Mouse (Mus musculus) cerebellum, postnatal 4 days (tissue): ENCODE data around the gene Iqsec1.

Source experiments
- DNase-seq, 2 experiments: peaks; one replicate each; pipeline ENCODE4 v3.0.0; 2022; ENCODE audit warnings: low spot score in 2 of 2, mixed read lengths in 1 of 2

Iqsec1 gene

DNA sequence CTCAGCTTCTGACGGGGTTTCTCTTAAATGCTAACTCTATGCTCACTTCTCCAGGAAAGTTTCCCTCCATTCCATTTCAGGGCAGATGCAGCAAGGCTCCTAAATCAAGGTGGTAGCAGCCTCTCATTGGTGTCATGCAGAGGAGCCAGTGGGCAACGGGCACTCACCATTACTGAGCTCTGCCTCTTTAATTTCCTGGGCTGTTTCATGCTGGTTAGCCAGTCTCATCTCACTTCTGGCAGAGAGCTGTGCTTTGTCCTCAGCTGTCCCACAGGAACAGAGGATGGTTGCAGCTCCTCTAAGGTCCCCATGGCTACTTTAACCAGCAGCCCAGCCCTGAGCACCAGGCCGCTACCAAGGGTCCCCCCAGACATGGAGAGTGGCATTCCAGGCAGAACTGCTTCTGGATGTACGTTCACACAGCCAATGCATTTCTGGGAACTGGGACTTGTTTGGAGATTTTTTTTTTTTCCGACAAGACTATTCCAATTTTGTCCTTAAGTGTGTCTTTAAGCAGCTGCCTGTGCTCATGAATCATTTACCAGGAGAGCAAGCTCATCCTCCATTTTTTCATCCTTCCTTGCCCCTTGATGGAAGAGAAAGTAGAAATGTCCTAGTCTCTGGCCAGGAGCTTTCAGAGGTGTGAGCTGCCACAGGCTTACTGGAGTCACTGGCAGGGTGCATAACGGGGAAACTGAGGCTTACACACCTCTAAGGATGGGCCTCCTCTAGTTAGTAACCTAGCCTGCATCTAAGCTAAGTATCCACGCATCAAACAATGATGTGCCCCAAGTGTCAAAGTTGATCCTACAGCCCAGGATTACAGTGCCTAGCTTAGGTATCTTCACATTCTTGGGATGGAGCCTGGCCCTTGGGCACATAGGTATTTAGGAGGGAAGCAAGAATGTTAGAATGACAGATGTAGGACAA, 98.9 kb downstream of the Iqsec1 start:
- no peak for DNase-seq

DNA sequence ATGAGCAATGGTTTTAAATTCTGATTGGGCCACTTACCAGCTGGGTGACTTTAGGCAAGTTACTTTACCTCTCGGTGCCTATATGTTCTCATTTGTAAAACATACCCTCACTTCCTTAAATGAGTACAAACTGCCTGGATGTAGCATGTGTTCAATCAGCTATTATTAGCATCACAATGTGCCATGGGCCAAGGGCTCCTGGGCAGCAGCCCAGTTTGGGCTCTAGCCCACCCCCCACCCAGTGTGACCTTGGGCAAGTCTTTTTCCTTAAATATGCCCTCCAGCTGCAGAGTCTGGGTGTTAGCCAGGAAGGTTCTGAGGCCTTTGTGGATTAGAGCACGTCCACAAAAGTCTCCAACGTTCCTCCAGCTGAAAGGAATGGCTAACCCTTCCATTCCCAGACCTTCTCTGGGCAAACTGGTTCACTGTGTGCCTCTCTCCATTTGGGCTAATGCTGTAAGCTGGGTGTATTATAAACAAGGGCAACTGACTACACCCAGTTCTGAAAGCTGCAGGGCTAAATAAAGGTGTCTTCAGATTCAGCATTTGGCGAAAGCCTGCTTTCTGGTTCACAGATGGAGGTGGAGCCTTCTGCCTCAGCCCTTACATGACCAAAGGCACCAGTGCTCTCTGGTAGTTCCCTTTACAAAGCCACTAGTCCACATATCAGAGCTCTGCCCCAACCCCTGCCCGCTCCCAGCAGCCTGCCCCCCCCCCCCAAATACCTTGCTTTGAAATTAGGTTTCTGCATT, 101.3 kb downstream of the Iqsec1 start:
- no peak for DNase-seq

DNA sequence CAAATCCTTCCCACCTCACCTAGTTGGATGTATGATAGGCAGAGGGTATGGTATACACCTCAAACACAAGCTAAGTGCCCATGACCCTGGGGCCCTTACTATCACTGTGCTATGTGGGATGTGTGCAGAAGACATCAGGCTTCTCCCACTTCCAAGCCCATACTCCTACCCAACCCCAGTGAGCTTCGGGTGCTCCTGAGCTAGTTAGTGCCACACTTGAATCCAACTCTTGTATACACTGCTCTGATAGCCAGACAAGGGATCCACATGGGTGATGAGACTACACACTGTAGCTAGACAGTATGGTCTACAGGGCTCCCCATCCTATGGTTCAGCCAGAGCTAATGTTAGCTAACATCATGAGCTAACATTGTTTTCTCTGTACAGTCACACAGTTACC, 102.9 kb downstream of the Iqsec1 start:
- no peak for DNase-seq

DNA sequence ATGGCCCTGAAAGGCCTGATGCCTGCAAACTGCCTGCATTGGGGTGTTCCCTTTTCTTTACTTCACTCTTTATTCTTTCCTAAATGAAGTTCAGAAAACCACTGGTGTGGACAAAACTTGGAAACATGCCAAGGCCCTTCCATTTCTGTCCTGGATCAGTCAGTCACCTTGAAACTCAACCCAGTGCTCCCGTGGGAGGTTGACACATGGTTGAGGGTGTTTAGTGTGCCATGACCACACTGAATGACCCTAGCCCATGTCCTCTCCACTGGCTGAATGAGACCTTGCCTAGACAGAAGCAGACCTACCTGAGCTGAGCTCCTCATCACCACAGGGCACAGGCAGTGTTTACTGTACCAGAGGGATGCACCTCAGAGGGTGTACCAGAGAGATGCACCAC, 103.9 kb downstream of the Iqsec1 start:
- DNase-seq, result no peak

DNA sequence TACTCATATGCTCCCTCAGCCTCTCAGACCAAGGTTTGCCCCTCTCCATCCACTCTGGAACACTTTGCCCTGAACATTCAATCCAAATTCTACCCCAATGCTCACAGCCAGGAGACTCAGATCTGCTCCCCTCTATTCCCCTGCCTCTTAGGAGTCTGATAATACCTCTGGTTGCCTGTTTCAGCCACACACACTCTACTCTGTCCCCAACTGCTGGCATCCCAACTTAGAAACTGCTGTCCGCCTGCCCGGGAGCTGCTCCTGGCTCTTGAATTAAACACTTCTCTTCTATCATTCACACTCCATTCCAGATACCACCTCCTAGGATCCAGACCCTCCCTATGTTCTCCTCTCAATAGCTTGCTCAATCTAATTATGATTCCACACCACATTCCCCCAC, 107.5 kb downstream of the Iqsec1 start:
- DNase-seq, result no peak

DNA sequence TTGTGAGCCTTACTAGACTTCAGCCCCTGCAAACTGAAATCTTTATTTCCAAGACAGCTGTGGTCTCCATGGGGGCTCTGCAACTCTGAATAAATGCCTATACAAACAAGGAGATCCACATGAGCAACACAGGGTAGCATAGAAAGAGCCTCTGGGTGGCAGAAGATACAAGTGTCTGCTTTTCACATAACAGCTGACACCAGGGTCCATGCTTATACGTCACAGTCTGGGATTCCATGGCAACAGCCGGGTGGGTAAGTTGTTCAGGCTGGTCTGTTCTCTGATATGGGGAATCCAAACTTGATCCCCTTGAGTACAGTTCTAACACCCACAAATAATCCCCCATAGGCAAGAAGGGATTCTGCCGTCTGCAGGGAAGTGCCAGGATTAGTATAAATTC, 108.1 kb downstream of the Iqsec1 start:
- no peak for DNase-seq

DNA sequence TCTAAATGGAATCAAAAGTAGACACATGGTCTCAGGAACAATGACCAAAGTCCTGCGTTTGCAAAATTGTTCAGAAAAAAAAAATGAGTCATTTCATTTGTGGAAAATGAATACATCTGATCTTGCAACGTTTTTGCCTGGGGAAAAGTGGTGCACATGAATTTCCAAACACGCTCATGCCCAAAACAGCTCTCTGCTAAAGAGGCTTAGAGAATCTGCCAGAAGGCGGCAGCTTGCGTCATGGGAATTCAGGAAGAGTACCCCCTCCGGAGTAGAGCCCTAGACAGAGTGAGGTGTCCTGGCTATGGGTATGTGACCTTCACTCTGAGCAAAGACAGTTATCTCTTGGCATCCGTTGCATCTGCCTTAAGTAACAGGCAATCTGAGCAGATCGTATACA, 116.9 kb downstream of the Iqsec1 start:
- DNase-seq, result no peak

DNA sequence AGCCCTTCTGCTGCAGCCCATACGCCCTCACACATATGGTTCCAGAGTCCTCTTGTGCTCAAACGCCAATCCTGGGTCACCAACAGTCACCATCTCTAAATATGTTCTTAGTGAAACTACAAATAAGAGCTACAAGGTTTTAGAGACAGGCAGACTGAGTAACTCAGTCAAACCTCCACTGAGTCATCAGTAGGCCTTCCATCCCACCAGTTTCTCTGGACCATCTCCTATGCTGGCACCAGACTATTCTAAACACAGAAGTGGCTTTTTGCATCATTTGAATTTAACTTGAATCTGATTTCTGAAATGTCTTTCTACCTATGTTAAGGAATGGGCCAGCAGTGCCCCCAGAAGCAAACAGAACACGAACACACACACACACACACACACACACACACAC, 120.5 kb downstream of the Iqsec1 start:
- no peak for DNase-seq

DNA sequence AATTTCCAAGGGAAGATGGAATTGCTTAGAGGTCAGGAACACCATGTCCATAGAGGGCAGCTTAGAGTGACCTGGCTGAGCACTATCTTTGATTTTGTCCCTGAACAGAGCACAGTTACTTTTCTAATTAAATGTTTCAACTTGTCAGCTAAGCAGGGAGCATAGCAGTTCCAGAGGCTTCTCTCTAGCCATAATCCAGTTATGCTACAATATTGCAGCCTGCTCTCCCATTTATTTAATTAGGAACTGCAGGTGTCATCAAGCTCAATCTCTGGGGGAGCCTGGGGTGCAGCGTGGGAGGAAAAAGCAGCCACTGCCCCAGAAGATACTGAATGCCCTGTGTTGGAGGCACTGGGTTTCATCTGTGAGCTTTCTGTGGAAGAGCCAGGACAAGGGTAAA, 127.1 kb downstream of the Iqsec1 start:
- no peak for DNase-seq

DNA sequence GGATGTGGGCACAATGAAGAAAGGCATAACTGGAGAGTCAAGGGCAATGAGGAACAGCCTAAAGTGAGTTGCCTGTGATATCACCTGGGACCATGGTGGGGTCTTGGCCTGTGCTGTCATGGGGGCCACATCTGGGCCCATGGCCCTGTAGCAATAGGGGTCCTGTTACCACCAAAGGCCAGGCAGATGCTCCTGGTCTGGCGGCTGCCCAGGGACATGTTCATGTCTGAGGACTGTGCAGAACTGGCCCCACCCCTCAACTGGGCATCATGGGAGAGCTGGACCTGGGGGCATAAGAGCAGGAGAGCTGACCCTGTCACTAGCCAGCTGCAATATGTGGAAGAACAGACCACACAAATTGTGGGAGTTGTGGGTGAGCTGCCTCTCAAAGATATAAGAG, 130.6 kb downstream of the Iqsec1 start:
- DNase-seq, result no peak

DNA sequence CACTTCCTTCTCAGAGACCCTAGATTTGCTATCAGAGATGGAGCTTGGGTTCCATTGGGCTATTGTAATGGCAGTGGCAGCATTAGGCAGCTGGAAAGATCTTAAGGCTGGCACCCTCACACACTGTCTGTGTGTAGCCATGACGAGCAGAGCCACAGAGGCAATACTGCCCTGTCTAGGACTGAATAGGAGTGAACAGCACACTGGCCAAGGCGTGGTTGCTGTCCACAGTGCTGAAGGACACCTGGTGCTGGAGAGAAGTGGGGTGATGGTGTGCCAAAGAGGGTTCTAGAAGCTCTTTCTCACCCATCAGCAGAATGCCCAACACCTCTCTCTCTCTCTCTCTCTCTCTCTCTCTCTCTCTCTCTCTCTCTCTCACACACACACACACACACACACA, 136.1 kb downstream of the Iqsec1 start:
- no peak for DNase-seq

DNA sequence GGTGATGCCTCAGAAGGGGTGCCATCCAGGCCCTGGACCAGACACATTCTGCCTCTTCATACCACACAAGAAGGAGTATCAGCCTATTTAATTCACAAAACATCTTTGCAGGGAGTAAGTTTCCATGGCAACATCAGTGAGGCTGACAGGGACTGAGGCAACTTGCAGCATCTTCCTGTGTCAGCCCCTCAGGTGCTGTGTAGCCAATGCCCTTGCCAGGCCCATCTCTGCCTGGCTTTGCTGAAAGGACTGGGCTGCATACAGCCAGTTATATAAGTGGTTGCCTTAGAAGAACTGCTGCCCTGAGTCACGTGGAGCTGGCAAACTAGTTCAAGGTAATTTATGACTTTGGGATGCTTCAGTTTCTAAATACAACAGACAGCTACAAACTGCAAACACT, 140.4 kb downstream of the Iqsec1 start:
- no peak for DNase-seq

DNA sequence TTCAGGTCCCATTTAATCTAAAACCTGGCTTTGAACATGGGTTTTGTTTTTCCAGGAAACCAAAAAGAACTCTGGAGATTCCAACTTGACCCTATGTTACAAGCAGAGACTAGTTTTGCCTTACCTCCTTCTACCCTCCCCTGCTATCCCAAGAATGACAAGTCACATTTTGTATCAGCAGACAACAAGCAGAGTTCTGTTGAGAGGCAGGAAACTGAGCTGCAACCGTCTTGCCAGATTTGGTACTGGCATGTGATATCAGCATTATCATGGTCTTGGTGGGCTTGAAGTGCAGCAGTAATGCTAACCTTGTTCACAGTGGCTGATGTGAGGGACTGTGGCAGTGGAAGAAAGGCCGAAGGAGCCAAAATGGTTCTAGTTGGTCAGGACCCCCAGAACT, 141.0 kb downstream of the Iqsec1 start:
- no peak for DNase-seq

DNA sequence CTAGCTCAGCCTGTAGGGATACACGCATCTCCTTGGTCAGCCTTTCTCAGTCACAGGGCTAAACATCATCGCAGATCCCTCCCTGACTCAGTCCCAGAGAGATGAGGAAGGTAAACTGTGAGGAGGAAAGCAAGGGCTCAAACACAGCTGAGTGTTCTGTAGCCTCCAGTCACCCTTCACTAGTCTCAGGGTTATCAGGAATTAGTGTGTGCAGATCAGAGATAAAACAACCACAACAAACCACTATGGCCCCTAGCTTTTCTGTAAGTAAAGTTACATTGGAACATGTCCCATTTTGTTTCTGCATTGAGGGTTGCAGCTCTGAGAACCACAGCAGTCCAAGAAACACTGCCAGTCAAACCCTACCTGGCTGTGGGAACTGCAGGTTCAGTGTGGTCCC, 148.5 kb downstream of the Iqsec1 start:
- no peak for DNase-seq

DNA sequence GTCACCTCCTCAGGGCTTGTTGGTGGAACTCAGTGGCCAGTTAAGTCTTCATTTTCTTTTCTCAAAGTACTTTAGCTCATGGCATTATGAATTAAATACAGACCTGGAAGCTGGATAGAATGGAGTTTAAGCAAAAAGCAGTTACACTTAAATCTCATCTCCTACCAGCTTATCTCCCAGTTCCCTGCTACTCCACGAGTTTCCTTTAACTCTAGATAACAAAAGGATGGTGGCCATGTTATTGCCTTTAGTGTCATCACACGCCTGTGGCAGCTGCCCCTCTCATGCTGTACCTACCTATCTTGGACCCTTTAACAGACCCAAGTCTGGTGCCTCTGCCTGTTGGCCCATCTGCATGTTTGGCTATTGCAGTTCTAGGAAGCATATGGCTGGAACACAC, 151.7 kb downstream of the Iqsec1 start:
- DNase-seq, result no peak

DNA sequence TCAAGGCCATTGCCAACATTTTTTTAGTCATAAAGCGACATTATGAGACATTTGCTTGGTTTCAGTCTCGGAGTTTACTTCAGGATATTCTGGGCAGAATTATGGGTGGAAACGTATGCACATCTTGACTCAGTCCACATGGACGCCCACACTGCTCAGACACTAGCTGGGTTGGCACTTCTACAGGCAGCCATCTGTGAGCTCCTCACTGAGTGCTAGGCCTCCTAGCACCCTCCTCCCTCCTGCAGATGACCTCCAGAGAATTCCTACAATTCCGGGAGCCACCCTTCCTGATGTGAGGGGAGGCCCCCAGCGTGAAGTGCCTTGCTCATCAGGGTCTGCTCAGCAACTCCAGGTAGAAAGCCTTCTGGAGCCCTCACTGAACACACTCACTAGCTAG, 158.9 kb downstream of the Iqsec1 start:
- no peak for DNase-seq

DNA sequence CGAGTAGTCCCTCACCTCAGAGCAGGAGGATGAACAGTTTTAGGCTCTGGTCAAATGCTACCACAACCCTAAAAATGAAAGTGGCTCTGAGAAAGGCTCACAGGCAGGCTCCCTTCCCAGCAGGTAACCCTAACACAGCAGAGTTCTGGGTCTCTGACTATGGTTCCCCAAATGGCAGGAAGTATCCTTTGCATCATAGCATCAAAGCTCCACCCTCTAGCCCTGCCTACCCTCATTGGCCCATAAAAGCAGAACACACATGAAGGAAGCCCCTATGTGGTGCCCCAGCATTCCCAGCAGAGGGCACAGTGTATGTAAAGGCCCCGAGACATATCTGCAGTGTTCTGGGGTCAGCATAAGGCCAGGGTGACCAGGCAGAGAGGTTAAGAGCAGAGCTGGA, 163.4 kb downstream of the Iqsec1 start:
- DNase-seq, result no peak

DNA sequence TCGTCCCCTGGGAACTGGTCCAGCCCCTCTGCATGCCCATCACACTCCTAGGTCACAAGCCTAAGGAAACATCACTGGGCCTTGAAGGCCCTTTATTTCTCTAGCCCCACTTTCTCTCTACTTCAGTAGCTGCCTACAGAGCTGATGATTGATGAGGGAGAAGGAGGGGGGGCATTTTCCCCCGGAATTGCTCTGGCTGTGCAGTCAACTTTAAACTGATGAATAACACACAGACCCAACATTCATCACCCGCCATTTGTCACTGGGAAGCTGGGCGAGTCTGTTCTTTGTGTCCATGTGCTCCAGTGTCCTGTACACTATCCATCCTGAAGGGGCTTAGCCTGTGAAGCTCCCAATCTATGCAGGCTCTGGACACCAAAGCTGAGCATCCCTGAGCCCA, 165.2 kb downstream of the Iqsec1 start:
- DNase-seq, result no peak

DNA sequence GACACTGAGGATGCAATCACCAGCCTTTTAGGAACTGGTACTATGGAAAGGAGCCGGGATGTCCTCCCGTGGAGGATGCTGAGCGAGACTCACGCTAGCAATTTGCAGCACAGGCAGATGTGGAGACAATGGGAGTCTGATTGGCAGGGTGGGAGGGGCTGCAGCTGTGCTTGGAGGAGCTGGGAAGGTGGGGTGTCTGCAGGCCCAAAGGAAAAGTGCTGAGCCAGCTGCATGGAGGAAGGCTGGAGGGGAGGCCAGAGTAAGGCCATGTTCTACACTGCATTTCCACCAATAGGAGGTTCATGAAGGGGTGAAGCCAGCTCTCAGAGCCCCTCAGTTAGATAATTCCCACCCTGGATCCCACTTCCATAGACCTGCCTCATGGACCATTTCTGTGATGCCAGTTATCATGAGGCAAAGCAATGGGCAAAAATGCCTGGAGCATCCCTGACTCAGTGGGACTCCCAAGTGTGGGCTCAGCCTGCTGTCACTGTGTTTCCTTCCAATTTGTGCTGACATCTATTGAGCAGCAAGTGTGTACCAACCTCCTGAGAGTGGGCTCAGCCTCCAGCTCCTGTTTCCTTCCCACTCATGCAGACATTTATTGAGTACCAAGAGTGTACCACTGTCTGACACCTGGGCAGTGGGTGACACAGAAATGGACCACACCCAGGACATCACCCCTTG, 166.4 kb downstream of the Iqsec1 start:
- no peak for DNase-seq

DNA sequence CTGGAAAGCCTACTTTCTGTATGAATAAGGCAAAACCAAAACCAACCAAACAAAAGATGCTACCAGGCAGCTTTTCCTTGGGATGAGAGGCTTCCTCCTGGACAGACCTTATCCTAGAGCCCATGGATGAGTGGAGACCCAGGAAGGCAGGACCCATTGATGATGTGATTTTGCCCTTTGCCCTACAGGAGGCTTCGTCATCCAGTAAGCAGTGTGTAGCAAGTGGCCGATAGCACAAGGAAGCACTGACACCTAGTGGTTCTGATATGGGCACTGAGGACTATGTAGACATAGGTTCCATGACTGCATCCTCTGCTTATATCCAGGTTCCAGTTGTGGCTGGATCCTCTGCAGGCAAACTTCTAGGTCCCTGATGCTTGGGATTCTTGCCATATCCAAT, 168.6 kb downstream of the Iqsec1 start:
- DNase-seq, result no peak

DNA sequence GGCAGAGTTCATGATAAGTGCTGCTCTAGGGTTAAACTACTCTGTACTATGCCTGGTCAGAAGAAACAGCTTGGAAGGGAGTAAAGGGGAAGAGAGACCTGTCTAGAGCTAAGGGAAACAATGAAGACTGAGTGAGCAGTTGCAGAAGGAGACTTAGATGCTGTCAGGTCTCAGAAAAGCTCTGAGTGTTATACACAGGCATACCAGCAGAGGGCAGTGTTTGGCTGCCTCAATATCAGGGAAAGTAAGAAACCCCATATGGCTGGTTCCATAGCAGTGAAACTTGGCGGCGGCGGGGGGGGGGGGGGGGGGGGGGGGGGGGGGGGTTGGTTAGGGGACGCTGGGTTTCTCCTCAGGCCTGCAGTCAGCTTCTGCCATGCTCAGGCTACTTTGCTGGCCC, 169.5 kb downstream of the Iqsec1 start:
- peak in 1 of 2 experiments; percentile 77 for DNase-seq

DNA sequence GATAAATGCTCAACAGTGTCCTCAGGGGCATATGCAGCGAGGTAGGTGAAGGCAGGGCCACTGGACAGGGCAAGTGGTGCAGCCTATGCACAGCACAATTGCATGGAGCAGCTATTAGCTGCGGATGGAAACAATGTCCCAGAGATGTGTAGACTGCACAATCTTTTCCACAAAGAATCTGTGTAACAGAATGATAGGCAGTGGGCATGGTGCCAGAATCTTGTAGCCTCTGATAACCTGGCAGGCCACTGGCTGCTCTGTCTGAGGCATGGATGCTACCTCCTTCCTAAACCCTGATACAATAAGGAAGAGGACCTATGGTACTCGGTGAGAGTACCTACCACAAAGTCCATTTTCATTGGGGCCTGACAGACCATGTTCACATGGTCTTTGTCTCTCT, 171.9 kb downstream of the Iqsec1 start:
- no peak for DNase-seq

DNA sequence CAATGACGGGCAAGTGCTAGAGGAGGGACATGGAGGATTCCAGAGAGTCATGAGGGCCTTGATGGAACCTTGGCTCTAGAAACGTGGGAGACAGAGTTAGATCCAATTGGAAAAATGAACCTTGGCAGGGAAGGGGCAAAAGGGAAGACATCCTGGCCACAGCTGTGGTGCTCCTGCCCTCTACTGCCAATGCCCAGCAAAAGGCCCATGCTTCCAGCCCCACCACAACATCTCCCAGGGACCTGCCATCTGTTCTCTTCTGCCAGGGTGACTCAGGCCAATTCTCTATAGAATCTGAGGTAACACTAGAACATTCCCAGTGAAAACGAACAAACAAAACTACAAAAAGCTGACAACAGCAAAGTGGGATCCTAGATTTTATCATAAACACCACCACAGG, 173.1 kb downstream of the Iqsec1 start:
- no peak for DNase-seq
